Mouse (Mus musculus): ENCODE measurements around the gene Ezh2.

Gene Ezh2

DNA sequence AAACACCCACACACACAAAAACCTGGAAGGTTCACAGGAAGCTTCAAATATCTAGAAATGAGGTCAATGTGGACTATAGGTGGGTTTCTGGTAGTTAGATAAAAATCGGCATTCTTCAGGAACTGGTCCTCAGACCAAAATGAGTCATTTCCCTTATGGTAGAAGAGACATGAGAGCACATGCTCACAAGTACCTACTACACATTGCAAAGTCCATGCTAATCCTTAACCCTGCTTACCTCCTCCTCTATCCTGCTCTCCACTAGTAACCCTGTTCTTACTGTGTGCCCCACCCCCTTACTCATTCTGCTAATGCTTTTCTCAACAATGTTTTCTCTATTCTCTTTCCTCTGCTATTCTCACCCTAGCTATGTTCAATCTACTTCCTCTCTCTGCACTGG, 67.5 kb downstream of the Ezh2 start:
- WGBS, result 71% methylated on average over 1 of the region's 1 CpGs

DNA sequence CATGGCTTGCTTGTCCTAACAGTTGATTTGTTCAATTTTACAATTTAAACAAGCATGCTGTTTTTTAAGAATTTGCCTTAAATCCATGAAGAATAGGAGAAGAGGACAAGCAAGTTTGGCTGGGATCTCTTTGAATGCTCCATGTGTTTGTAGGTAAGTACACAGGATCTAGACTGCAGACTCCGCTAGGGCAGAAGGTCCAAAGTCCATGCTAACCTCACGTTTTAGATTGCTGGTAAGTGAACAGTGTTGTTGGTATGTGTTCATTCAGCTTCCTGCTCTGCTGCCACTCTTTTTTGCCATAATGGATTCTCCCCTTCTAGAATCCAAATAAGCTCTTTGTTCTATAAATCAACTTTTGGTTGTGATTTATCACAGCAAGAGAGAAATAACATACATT, 68.0 kb downstream of the Ezh2 start:
- 87% methylated on average over 2 of the region's 2 CpGs for WGBS

DNA sequence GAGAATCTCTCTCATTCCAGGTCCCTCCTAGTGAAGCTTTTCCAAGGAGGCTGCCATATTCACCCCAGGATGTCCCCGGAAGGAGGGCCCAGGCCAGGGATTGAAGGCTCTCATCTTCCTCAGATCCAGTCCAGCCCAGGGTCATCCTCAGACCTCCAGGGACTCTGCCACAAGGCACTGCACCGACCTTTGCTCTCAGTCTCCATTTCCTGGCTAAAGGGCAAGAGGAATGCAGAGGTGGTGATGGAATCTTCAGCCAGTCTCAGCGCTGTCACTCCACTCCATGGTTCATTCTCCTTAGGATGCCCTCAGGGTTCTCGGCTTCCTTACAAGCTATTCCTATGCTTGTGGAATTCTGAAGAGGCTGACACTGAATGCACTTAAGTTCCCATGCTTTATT, 68.7 kb downstream of the Ezh2 start:
- WGBS, result 75% methylated on average over 4 of the region's 4 CpGs

DNA sequence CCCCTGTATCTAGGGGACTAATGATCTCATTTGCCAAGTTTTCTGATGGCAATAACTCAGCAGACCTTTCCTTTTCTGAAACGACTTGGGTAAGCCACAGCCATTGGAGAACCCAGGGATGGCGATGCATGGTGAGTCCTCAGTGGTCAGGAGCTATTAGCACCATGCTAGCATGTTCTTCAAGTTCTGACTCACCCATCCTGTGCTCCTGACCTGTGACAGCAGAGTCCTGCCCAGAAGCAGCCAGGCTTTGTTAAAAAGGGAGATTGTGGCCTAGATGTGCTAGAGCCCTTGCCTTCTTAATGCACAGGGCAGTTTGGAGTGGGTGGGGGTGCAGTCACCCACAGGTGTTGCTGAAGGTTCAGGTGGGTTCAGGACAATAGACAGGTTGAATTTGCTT, 70.1 kb downstream of the Ezh2 start:
- WGBS, result 82% methylated on average over 2 of the region's 2 CpGs

DNA sequence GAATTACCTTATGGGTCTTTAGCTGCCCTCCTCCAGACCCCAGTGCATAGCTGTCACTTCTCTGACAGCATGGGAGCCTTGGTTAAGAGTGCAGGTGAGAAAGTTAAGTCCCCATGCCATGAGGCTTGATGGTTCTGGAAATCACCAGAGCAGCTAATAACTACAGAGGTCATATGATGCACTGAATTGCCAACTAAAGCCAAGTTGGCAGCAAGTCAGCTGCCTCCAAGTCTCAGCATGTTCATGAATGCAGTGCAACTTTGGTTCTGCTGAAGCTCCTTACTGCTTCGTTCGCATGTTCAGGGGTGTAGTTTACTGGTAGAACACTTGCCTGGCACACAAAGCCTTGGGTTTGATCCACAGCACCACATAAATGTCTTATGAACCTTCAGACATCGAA, 72.7 kb downstream of the Ezh2 start:
- 85% methylated on average over 3 of the region's 3 CpGs for WGBS

DNA sequence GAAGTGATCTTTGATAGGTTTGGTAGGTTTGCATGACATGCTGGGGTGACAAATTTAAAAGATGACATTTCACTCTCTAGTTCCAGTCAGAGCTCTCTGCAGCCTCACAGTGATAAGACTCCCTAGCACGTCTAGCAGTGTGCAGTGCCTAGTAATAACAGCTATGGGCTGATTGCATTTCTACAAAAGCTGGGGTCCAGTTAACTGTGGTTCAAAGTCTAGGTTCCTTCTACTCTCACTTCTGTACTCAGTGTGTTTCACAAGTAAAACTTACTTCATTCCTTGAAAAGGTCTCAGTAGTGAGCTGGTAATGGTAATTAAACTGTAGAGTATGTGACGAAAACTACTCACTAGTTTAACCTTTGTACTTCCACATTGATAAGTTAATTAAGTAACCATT, 75.1 kb downstream of the Ezh2 start:
- WGBS, result 81% methylated on average over 2 of the region's 2 CpGs

DNA sequence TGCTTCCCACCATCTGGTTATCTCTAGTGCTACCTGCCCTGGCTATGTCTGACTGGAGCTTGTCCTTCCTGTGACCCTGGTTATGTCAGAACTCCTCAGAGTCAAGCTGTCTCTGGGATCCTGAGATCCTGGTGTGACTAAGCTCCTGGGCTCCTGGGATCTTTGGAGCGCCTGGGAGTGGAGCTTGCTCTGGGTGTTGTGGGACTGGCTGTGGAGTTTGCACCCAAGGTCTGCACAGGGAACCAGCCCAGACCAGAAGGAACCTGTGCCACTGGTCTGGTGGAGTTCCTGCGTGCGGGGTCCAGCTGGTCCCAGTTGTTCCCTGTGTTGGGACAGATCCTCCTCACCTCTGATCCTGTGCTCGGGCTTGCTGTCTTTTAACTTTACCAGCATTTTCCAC, 100.6 kb downstream of the Ezh2 start:
- WGBS, result 98% methylated on average over 4 of the region's 4 CpGs

DNA sequence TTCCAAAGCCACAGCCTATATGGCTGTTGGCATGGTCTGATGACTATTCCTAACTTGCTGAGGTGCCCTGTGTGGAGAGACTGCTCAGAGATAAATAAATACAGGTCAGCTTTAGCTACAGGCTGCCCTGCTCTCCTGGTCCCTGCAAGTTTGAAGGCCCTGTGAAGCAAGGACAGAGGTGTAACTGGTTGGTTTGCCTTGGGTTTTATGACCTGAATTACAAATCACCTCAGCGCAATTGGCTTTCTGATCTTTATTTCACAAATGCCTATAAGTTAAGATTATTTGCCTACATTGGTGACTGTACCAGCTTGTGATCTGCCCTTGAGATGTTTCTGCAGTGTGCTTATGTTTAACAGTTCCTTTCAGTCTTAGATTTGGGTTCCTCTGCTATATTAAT, 113.1 kb downstream of the Ezh2 start:
- 98% methylated on average over 1 of the region's 1 CpGs for WGBS
